Mouse (Mus musculus): ENCODE data around the gene Zfp652.
"Not testable (repeated sequence)": the region's sequence is repeated elsewhere in the genome, so short reads cannot be mapped to it uniquely, and the experiment has no call there.

DNA sequence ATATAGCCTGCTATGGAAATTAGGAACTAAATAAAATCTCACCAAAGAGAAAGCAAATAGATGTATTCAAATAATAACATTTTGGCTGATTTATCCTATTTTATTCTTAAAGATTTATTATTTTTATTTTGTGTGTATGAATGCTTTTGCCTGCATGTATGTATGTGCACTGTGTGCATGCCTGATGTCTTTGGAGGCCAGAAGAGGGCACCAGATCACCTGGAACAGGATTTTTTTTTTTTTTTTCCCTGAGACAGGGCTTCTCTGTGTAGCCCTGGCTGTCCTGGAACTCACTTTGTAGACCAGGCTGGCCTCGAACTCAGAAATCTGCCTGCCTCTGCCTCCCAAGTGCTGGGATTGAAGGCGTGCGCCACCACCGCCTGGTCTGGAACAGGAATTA is 42.7 kb downstream of the Zfp652 start:
- TF ChIP-seq CTCF (IDR thresholded peaks at IDR 0.05; ENCODE audit: insufficient read depth, low read length); POLR2A (IDR thresholded peaks at IDR 0.05; ENCODE audit: borderline replicate concordance, extremely low read depth, low read depth, low read length): not testable (repeated sequence)

Measured in lung, adult 2 months (tissue).